Mouse (Mus musculus) layer of hippocampus, postnatal 25 days (tissue): ENCODE results near the gene Kdm2b. TPM values are rescaled to one million over a fixed set of nuclear protein-coding genes. Genes with fewer than 3 reads are reported as not detected.
A peak's percentile ranks its signal among the peaks of the same experiment; 100 is the strongest.

Experiments
- DNase-seq, 2 experiments: peaks; one replicate each; pipeline ENCODE4 v3.0.0; 2022; ENCODE audit warnings: mixed read lengths in 2 of 2, low spot score in 1 of 2; ENCODE audit errors: extremely low spot score in 1 of 2
- total RNA-seq, 2 experiments: library from RNA; stranded (reverse); gene quantifications; 2 replicates each; pipeline ENCODE4 v1.2.3; 2021

Kdm2b gene
- total RNA-seq, 2 experiments from 2014 or later: 36.9 to 38.4 TPM

- DNase-seq: peak in 1 of 2 experiments; percentile 65
These were observed 24.1 kb upstream of the Kdm2b start for GRCm38 (mm10) chr5:123013599-123014315.

- no peak for DNase-seq
These were observed 22.1 kb upstream of the Kdm2b start for GRCm38 (mm10) chr5:123011705-123012104.

- no peak for DNase-seq
These were observed 21.2 kb upstream of the Kdm2b start for GRCm38 (mm10) chr5:123010806-123011205.

- DNase-seq: no peak
These were observed 20.2 kb upstream of the Kdm2b start for GRCm38 (mm10) chr5:123009873-123010272.

GRCm38 (mm10) chr5:123008877-123009493, 19.4 kb upstream of the Kdm2b start:
- no peak for DNase-seq

- no peak for DNase-seq
These were observed 16.3 kb upstream of the Kdm2b start for GRCm38 (mm10) chr5:123005716-123006592.

GRCm38 (mm10) chr5:123000901-123001300, 11.3 kb upstream of the Kdm2b start:
- no peak for DNase-seq

GRCm38 (mm10) chr5:122997205-122998204, 7.9 kb upstream of the Kdm2b start:
- no peak for DNase-seq

- no peak for DNase-seq
These were observed 5.3 kb upstream of the Kdm2b start for GRCm38 (mm10) chr5:122994910-122995309.

GRCm38 (mm10) chr5:122994303-122994846, 4.8 kb upstream of the Kdm2b start:
- peak in 1 of 2 experiments; percentile 81 for DNase-seq

GRCm38 (mm10) chr5:122993811-122994210, 4.2 kb upstream of the Kdm2b start:
- DNase-seq: no peak

GRCm38 (mm10) chr5:122991350-122992004, 1.9 kb upstream of the Kdm2b start:
- no peak for DNase-seq

- DNase-seq: no peak
These were observed 963 bp upstream of the Kdm2b start for GRCm38 (mm10) chr5:122990411-122991160.

- DNase-seq: peak; percentile 67 to 68
These were observed 560 bp downstream of the Kdm2b start for GRCm38 (mm10) chr5:122989001-122989525.

GRCm38 (mm10) chr5:122988021-122988751, 1.4 kb downstream of the Kdm2b start:
- peak in 1 of 2 experiments; percentile 46 for DNase-seq

- DNase-seq: peak in 1 of 2 experiments; percentile 48
These were observed 2.2 kb downstream of the Kdm2b start for GRCm38 (mm10) chr5:122987211-122988020.

GRCm38 (mm10) chr5:122986091-122986493, 3.5 kb downstream of the Kdm2b start:
- DNase-seq: no peak
